Mouse (Mus musculus): ENCODE results near the gene 5730522E02Rik.

DNA sequence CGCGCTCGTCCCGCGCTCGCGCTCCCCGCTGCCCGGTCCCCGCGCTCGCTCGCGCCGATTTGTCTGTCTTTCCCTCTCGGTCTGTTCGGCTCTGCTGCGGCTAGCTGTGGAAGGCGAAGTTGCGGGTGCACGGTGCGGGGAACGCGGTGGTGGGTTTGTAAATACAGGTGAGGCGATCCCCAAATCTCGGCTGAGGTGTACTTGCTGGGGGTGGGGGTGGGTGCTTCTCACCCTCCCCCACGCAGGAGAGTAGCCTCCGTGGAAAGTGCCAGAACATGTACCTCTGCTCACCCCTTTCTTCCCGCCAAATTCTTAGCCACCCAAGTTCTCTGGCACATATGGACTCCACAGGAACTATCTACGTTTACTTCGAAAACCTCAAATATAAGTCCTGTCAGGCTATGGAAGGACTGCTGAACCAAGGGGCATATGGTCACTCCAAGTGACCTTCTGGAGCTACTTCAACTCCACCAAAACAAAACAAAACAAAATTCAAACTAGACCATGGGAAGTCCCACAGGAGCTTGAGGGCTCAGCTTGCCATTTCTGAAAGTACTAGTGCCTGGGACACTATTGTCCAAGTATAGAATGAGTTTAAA lies at the start of gene 5730522E02Rik:
- TF ChIP-seq POLR2A (IDR thresholded peaks at IDR 0.05; ENCODE audit: insufficient read length, low read depth) (no peak), REST (IDR thresholded peaks at IDR 0.05; ENCODE audit: insufficient read depth, insufficient read length) (no peak), CEBPB (IDR thresholded peaks at IDR 0.05; ENCODE audit: insufficient read depth, poor library complexity, severe bottlenecking) (no peak), E2F4 (IDR thresholded peaks at IDR 0.05; ENCODE audit: insufficient read depth) (no peak), TCF12 (IDR thresholded peaks at IDR 0.05; ENCODE audit: insufficient read depth, poor library complexity, severe bottlenecking) (no peak), POLR2AphosphoS2 (IDR thresholded peaks at IDR 0.05; ENCODE audit: insufficient read length, low read depth) (no peak), MAX (IDR thresholded peaks at IDR 0.05; ENCODE audit: low read depth) (no peak)

All from myocyte (in vitro differentiated cells).